Mouse (Mus musculus): ENCODE data around the gene Rab33b. TPM values are rescaled to one million over a fixed set of nuclear protein-coding genes. Genes with fewer than 3 reads are reported as not detected.

Rab33b gene
- total and polyA plus RNA-seq, 2 experiments from 2014 or later, result 31.8 to 32.4 TPM

DNA sequence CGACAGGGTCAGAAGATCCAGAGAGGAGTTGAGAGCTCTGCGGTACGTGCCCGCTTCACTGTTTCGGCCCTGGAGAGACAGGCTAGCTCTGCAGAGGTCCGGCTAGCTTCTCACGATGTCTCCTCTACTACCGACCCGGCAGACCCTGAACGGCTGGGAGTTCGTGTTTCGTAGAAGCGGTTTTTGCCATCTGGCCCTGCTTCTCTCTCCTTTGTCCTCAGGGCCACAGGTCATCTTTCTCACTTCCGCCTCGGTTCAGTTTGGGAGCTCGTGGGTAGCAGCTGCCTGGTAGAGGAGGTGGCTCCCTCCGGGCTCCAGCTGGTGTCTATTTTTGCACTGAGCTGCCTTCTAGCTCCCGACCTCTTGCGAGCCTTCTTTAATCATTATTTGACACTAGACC is 21.7 kb downstream of the Rab33b start:
- DNase-seq (ENCODE audit: low spot score) (peak; percentile 42), ATAC-seq (peak; percentile 54)
- no peaks in the 10 kb centered on the region for H3K9me3 ChIP-seq (ENCODE audit: low read length)
- H3K36me3 ChIP-seq (ENCODE audit: insufficient read depth, low read length), result no peaks in the 10 kb centered on the region
- 0 out of 2 replicates have a peak overlapping the region, but pooled peaks have one; percentile 36 for H3K27ac ChIP-seq
- no peak overlapping the region for H3K4me2 ChIP-seq (ENCODE audit: low read depth, low read length)
- no peak for TF ChIP-seq CTCF (IDR thresholded peaks at IDR 0.05; ENCODE audit: low read depth)
- H3K4me3 ChIP-seq (ENCODE audit: low read length), result no peak overlapping the region
- H3K4me1 ChIP-seq (ENCODE audit: insufficient read depth, low read length), result no peaks in the 10 kb centered on the region
- no peaks in the 10 kb centered on the region for H3K27me3 ChIP-seq (ENCODE audit: insufficient read depth, low read length)
- 46% methylated on average over 19 of the region's 19 CpGs for WGBS
- no peak overlapping the region for H3K9ac ChIP-seq (replicated peaks; ENCODE audit: low read length)

DNA sequence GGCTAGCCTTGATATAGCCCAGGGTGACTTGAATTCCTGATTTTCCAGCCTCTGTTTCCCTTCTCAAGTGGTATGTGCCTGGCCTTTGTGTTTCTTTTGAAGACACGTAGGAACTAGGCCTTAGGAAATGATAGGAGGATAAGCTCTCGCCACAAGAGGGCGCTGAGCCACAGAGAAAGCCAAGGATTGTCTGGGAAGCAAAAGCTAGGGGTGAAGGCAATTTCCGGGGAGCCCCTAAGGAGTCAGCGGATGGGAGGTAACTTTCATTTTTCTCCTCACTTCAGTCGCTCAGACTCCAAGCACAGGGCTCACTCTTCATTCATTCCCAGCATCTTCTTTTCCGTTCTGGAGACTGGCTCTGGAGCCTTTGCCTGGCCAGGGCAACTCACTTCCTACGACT is 27.2 kb downstream of the Rab33b start:
- H3K4me3 ChIP-seq (ENCODE audit: low read length), result no peak overlapping the region
- ATAC-seq (peak; percentile 57; the same call in 1 of the 2 replicates), DNase-seq (ENCODE audit: low spot score) (peak; percentile 83)
- no peaks in the 10 kb centered on the region for H3K4me1 ChIP-seq (ENCODE audit: insufficient read depth, low read length)
- 31% methylated on average over 8 of the region's 8 CpGs for WGBS
- H3K9ac ChIP-seq (replicated peaks; ENCODE audit: low read length), result no peak overlapping the region
- H3K4me2 ChIP-seq (ENCODE audit: low read depth, low read length), result peak overlapping the region; percentile 17; the same call in 1 of the 2 replicates
- no peak overlapping the region for H3K27ac ChIP-seq
- no peaks in the 10 kb centered on the region for H3K36me3 ChIP-seq (ENCODE audit: insufficient read depth, low read length)
- no peaks in the 10 kb centered on the region for H3K27me3 ChIP-seq (ENCODE audit: insufficient read depth, low read length)
- no peaks in the 10 kb centered on the region for H3K9me3 ChIP-seq (ENCODE audit: low read length)
- TF ChIP-seq CTCF (IDR thresholded peaks at IDR 0.05; ENCODE audit: low read depth), result peak; percentile 85

DNA sequence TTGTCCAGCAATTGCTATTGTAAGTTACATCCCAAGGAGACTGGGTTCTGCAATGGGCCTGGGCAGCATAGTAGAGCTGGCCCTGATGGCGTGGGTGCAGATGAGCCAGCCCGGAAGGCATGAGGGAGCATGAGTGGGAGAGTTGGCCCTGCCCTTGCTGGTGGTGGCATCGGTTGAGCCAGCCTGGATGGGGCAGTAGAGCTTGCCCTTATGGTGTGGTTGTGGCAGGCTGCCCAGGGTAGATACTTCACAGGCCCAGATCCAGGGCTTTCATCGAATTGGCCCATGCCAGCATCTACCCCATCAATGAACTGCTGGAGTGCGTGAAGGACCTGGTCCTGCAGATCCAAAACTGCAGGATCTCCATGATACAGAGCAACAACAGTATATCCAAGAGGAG is 28.3 kb downstream of the Rab33b start:
- no peak overlapping the region for H3K27ac ChIP-seq
- no peak overlapping the region for H3K9ac ChIP-seq (replicated peaks; ENCODE audit: low read length)
- WGBS, result 91% methylated on average over 5 of the region's 5 CpGs
- no peak overlapping the region for H3K4me2 ChIP-seq (ENCODE audit: low read depth, low read length)
- TF ChIP-seq CTCF (IDR thresholded peaks at IDR 0.05; ENCODE audit: low read depth), result no peak
- 0 out of 2 replicates have a peak, but pooled peaks cover 3% of the 10 kb centered on the region for H3K36me3 ChIP-seq (ENCODE audit: insufficient read depth, low read length)
- no peaks in the 10 kb centered on the region for H3K9me3 ChIP-seq (ENCODE audit: low read length)
- DNase-seq (ENCODE audit: low spot score) (no peak), ATAC-seq (peak; percentile 16; the same call in 1 of the 2 replicates)
- H3K4me3 ChIP-seq (ENCODE audit: low read length), result no peak overlapping the region
- H3K27me3 ChIP-seq (ENCODE audit: insufficient read depth, low read length), result no peaks in the 10 kb centered on the region
- no peaks in the 10 kb centered on the region for H3K4me1 ChIP-seq (ENCODE audit: insufficient read depth, low read length)

DNA sequence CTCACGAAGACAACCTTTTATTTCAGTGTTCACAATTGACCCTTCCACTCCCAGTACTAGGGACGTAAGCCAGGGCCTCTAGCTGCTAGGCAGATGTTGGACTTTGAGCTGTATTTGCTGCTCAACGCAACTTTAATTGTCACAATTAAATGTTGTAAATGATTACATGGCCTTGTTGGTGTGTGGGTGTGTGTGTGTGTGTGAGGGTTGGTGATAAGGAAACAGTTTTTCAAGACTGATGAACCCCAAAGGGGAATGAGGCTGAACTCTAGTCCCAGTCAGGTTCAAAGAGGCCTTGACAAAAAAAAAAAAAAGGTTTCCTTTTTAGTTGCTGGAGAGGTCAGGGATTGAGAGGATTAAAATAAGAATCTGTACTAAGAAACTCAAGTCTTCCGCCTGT is 33.7 kb downstream of the Rab33b start:
- no peak overlapping the region for H3K27ac ChIP-seq
- no peak overlapping the region for H3K4me3 ChIP-seq (ENCODE audit: low read length)
- DNase-seq (ENCODE audit: low spot score) (no peak), ATAC-seq (no peak)
- no peak overlapping the region for H3K4me2 ChIP-seq (ENCODE audit: low read depth, low read length)
- H3K4me1 ChIP-seq (ENCODE audit: insufficient read depth, low read length), result no peaks in the 10 kb centered on the region
- no peaks in the 10 kb centered on the region for H3K9me3 ChIP-seq (ENCODE audit: low read length)
- peaks cover 30% of the 10 kb centered on the region for H3K36me3 ChIP-seq (ENCODE audit: insufficient read depth, low read length)
- H3K27me3 ChIP-seq (ENCODE audit: insufficient read depth, low read length), result no peaks in the 10 kb centered on the region
- H3K9ac ChIP-seq (replicated peaks; ENCODE audit: low read length), result no peak overlapping the region
- 77% methylated on average over 4 of the region's 4 CpGs for WGBS
- no peak for TF ChIP-seq CTCF (IDR thresholded peaks at IDR 0.05; ENCODE audit: low read depth)

DNA sequence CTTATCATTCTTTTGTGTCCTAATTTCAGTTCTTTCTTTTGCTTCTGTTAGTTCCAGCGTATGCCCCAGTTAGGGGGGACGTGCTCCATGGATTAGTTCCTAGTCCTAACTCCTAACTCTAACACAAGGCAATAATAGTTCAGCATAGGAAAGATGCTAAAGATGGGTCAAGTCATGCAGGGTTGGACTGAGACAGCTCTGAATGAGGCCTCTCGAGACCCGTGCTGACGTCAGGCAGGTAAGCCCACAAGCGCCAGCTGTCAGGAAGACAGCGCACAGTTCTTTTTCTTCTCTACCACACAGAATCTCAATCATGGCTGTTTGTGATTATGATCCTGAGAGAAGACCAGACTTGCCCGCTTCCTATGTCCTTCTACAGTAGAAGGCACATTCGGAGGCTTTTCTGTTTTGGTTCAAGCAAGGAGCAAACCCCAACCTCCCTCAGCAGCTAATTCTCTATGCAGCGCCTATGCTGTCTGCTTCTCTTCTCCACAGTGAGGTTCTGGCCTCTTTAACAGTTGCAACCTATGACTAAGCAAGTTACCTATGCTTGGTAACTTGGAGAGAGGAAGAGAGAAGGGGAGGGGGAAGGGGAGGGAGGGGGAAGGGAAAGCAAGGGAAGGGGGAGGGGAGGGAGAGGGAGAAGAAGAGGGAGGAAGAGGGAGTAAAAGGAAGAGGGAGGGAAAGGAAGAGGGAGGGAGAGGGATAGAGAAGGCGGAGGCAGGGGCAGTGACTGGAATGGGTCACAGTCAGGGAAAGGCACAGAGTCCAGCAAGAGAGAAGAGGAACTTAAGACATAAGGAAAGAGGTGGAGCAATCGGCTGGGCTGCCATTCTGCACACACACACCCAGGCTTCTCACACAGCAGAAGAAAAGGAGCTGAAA is 34.4 kb downstream of the Rab33b start:
- Histone ChIP-seq H3K27ac (no peak overlapping the region), H3K4me1 (ENCODE audit: insufficient read depth, low read length) (no peaks in the 10 kb centered on the region), H3K4me2 (ENCODE audit: low read depth, low read length) (no peak overlapping the region), H3K27me3 (ENCODE audit: insufficient read depth, low read length) (no peaks in the 10 kb centered on the region), H3K36me3 (ENCODE audit: insufficient read depth, low read length) (peaks cover 34% of the 10 kb centered on the region), H3K4me3 (ENCODE audit: low read length) (no peak overlapping the region), H3K9me3 (ENCODE audit: low read length) (no peaks in the 10 kb centered on the region), H3K9ac (replicated peaks; ENCODE audit: low read length) (no peak overlapping the region)
- no peak for DNase-seq (ENCODE audit: low spot score)
- WGBS, result 80% methylated on average over 12 of the region's 12 CpGs
- no peak for TF ChIP-seq CTCF (IDR thresholded peaks at IDR 0.05; ENCODE audit: low read depth)
- ATAC-seq, result no peak

DNA sequence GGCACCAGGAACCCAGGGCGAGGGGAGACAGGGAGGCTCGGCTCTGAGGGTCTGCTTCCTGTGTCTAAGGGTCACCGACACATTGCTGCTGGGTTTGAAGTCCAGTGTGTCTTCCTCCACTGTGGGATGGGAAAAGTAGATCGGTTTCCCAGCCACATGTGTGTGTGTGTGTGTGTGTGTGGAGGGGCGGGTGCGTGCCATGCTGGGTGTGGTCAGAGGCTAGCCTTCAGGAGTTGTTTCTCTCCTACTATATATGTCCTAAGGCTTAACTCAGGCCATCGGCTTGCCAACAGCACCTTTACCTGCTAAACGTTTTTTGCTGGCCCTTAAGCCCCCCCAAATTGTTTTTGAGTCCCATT is 35.0 kb downstream of the Rab33b start:
- H3K9ac ChIP-seq (replicated peaks; ENCODE audit: low read length), result no peak overlapping the region
- DNase-seq (ENCODE audit: low spot score), result no peak
- H3K36me3 ChIP-seq (ENCODE audit: insufficient read depth, low read length), result peaks cover 35% of the 10 kb centered on the region
- no peak for ATAC-seq
- 74% methylated on average over 8 of the region's 8 CpGs for WGBS
- TF ChIP-seq CTCF (IDR thresholded peaks at IDR 0.05; ENCODE audit: low read depth), result no peak
- no peak overlapping the region for H3K4me3 ChIP-seq (ENCODE audit: low read length)
- H3K4me2 ChIP-seq (ENCODE audit: low read depth, low read length), result no peak overlapping the region
- no peaks in the 10 kb centered on the region for H3K4me1 ChIP-seq (ENCODE audit: insufficient read depth, low read length)
- no peaks in the 10 kb centered on the region for H3K27me3 ChIP-seq (ENCODE audit: insufficient read depth, low read length)
- H3K27ac ChIP-seq, result no peak overlapping the region
- H3K9me3 ChIP-seq (ENCODE audit: low read length), result no peaks in the 10 kb centered on the region

DNA sequence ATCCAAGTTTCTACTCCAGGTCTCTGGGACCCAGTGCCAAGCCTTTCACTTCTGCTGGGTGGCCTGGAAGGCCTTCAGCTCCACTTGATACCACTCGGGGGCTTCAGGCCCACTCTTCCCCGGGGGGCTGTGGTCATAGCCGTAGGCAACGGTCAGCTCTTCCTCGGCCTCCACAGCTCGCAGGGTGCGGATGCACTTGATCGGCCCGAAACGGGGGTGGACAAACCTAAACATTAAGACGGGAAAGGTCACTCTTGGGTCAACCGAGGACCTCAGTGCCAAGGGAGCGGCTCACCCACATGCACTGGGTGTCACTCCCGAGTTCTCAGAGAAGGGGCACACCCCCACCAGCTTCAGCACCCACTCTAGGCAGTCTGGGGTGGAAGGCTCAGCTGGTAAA is 37.5 kb downstream of the Rab33b start:
- DNase-seq (ENCODE audit: low spot score) (no peak), ATAC-seq (no peak)
- TF ChIP-seq CTCF (IDR thresholded peaks at IDR 0.05; ENCODE audit: low read depth), result no peak
- no peak overlapping the region for H3K9ac ChIP-seq (replicated peaks; ENCODE audit: low read length)
- H3K4me3 ChIP-seq (ENCODE audit: low read length), result no peak overlapping the region
- H3K36me3 ChIP-seq (ENCODE audit: insufficient read depth, low read length), result peaks cover 41% of the 10 kb centered on the region
- H3K27me3 ChIP-seq (ENCODE audit: insufficient read depth, low read length), result no peaks in the 10 kb centered on the region
- no peaks in the 10 kb centered on the region for H3K4me1 ChIP-seq (ENCODE audit: insufficient read depth, low read length)
- no peaks in the 10 kb centered on the region for H3K9me3 ChIP-seq (ENCODE audit: low read length)
- no peak overlapping the region for H3K27ac ChIP-seq
- whole genome bisulfite sequencing, result 94% methylated on average over 14 of the region's 14 CpGs
- no peak overlapping the region for H3K4me2 ChIP-seq (ENCODE audit: low read depth, low read length)

Measured in hindbrain, postnatal 0 days (tissue).